Mouse (Mus musculus) stomach, embryonic 16.5 days (tissue): ENCODE measurements around the gene Dnah17. TPM values are rescaled to one million over a fixed set of nuclear protein-coding genes. Genes with fewer than 3 reads are reported as not detected.
A peak's percentile ranks its signal among the peaks of the same experiment; 100 is the strongest.

Source experiments
- ATAC-seq: fragments of 200-750 bp; cut with Nextera tagmentation; 2 replicates; pipeline ENCODE4 v1.8.0; 2017; ENCODE audit warnings: moderate number of reproducible peaks, moderate TSS enrichment; ENCODE audit not compliant: insufficient read depth, low FRiP score
- H3K27ac ChIP-seq: fragments of 300-500 bp; sonication (generic); 2 replicates; pipeline ENCODE4 v1.5.1; 2014; ENCODE audit warnings: low read length
- H3K27me3 ChIP-seq: fragments of 300-500 bp; sonication (generic); 2 replicates; pipeline ENCODE4 v1.6.1; 2014; ENCODE audit warnings: low read length, control low read depth, mixed read lengths; ENCODE audit not compliant: control insufficient read depth, insufficient read depth
- H3K36me3 ChIP-seq: fragments of 300-500 bp; sonication (generic); 2 replicates; pipeline ENCODE4 v1.6.1; 2014; ENCODE audit warnings: low read length; ENCODE audit not compliant: control insufficient read depth, insufficient read depth
- H3K4me1 ChIP-seq: fragments of 300-500 bp; sonication (generic); 2 replicates; pipeline ENCODE4 v1.6.1; 2014; ENCODE audit warnings: low read length, control low read depth, mixed read lengths; ENCODE audit not compliant: control insufficient read depth, insufficient read depth
- H3K4me2 ChIP-seq: fragments of 300-500 bp; sonication (generic); 2 replicates; pipeline ENCODE4 v1.6.1; 2014; ENCODE audit warnings: low read depth, low read length, mixed read lengths
- H3K4me3 ChIP-seq: fragments of 300-500 bp; sonication (generic); replicated peaks from 2 replicates; pipeline ENCODE4 v1.5.1; 2014; ENCODE audit warnings: mild to moderate bottlenecking, low read length
- H3K9ac ChIP-seq: fragments of 300-500 bp; sonication (generic); 2 replicates; pipeline ENCODE4 v1.6.1; 2014; ENCODE audit warnings: low read length
- H3K9me3 ChIP-seq: fragments of 300-500 bp; sonication (generic); replicated peaks from 2 replicates; pipeline ENCODE4 v1.6.1; 2016; ENCODE audit warnings: low read length, control low read depth; ENCODE audit not compliant: control insufficient read depth
- WGBS: fragments of 180-500 bp; shearing (Covaris S2); extraction: QIAGEN DNeasy Blood & Tissue Kit; methylation state at CpG from one replicate; pipeline ENCODE4 v1.1.7; 2014; 5-methylcytosine and 5-hydroxymethylcytosine counted together
- polyA plus RNA-seq: library from polyadenylated mRNA; unstranded; fragments of >200 nt; fragmentation: Nextera tagmentation; extraction: Ambion mirVana; gene quantifications from 2 replicates; pipeline ENCODE4 v1.2.1, GENCODE M21; 2015

Gene Dnah17
- polyA plus RNA-seq, 1 experiment from 2014 or later = 0.13 TPM

GRCm38 (mm10) chr11:118136172-118136632, 5.8 kb upstream of the Dnah17 start:
- Histone ChIP-seq H3K4me3 (no peak overlapping the region), H3K27me3 (no peaks in the 10 kb centered on the region), H3K36me3 (no peaks in the 10 kb centered on the region), H3K9ac (no peak overlapping the region), H3K4me2 (no peak overlapping the region), H3K27ac (no peak overlapping the region), H3K4me1 (0 out of 2 replicates have a peak, but pooled peaks cover 6% of the 10 kb centered on the region), H3K9me3 (no peaks in the 10 kb centered on the region)
- 50% methylated on average over 5 of the region's 5 CpGs for WGBS
- no peak for ATAC-seq

- H3K4me3 ChIP-seq = no peak overlapping the region
- H3K4me1 ChIP-seq = 0 out of 2 replicates have a peak, but pooled peaks cover 6% of the 10 kb centered on the region
- H3K36me3 ChIP-seq = no peaks in the 10 kb centered on the region
- ATAC-seq = no peak
- H3K27ac ChIP-seq = no peak overlapping the region
- H3K27me3 ChIP-seq = no peaks in the 10 kb centered on the region
- WGBS = 34% methylated on average over 6 of the region's 6 CpGs
- H3K9ac ChIP-seq = no peak overlapping the region
- no peak overlapping the region for H3K4me2 ChIP-seq
- H3K9me3 ChIP-seq = no peaks in the 10 kb centered on the region
These were observed 4.8 kb upstream of the Dnah17 start for GRCm38 (mm10) chr11:118135271-118135670.

GRCm38 (mm10) chr11:118133752-118134169, 3.3 kb upstream of the Dnah17 start:
- WGBS = 38% methylated on average over 4 of the region's 4 CpGs
- 0 out of 2 replicates have a peak overlapping the region, but pooled peaks have one; percentile 26 for H3K27ac ChIP-seq

GRCm38 (mm10) chr11:118133133-118133751, 2.8 kb upstream of the Dnah17 start:
- H3K27me3 ChIP-seq = no peaks in the 10 kb centered on the region
- no peaks in the 10 kb centered on the region for H3K9me3 ChIP-seq
- no peaks in the 10 kb centered on the region for H3K36me3 ChIP-seq
- H3K9ac ChIP-seq = no peak overlapping the region
- peak overlapping the region; percentile 33; the same call in 1 of the 2 replicates for H3K27ac ChIP-seq
- peak; percentile 19; the same call in 1 of the 2 replicates for ATAC-seq
- H3K4me1 ChIP-seq = 0 out of 2 replicates have a peak, but pooled peaks cover 6% of the 10 kb centered on the region
- no peak overlapping the region for H3K4me3 ChIP-seq
- no peak overlapping the region for H3K4me2 ChIP-seq
- WGBS = 57% methylated on average over 9 of the region's 9 CpGs

More at GRCm38 (mm10) chr11:118133752-118134169, 3.3 kb upstream of the Dnah17 start:
- H3K4me3 ChIP-seq = no peak overlapping the region
- no peaks in the 10 kb centered on the region for H3K9me3 ChIP-seq
- 0 out of 2 replicates have a peak, but pooled peaks cover 6% of the 10 kb centered on the region for H3K4me1 ChIP-seq
- no peaks in the 10 kb centered on the region for H3K27me3 ChIP-seq
- no peaks in the 10 kb centered on the region for H3K36me3 ChIP-seq
- H3K4me2 ChIP-seq = no peak overlapping the region
- peak; percentile 63 for ATAC-seq
- no peak overlapping the region for H3K9ac ChIP-seq

GRCm38 (mm10) chr11:118132136-118132535, 1.7 kb upstream of the Dnah17 start:
- WGBS = 77% methylated on average over 8 of the region's 8 CpGs
- no peak overlapping the region for H3K4me2 ChIP-seq
- no peaks in the 10 kb centered on the region for H3K36me3 ChIP-seq
- H3K9me3 ChIP-seq = no peaks in the 10 kb centered on the region
- no peak overlapping the region for H3K4me3 ChIP-seq
- ATAC-seq = no peak
- H3K9ac ChIP-seq = no peak overlapping the region
- H3K27me3 ChIP-seq = no peaks in the 10 kb centered on the region
- H3K27ac ChIP-seq = no peak overlapping the region
- 0 out of 2 replicates have a peak, but pooled peaks cover 6% of the 10 kb centered on the region for H3K4me1 ChIP-seq

- Histone ChIP-seq H3K9me3 (no peaks in the 10 kb centered on the region), H3K4me1 (0 out of 2 replicates have a peak, but pooled peaks cover 6% of the 10 kb centered on the region), H3K27ac (no peak overlapping the region), H3K4me3 (no peak overlapping the region), H3K4me2 (no peak overlapping the region), H3K27me3 (no peaks in the 10 kb centered on the region), H3K9ac (no peak overlapping the region), H3K36me3 (no peaks in the 10 kb centered on the region)
- WGBS = 95% methylated on average over 2 of the region's 2 CpGs
- ATAC-seq = no peak
These were observed 622 bp downstream of the Dnah17 start for GRCm38 (mm10) chr11:118129812-118130211.

- ATAC-seq = no peak
- H3K36me3 ChIP-seq = no peaks in the 10 kb centered on the region
- no peaks in the 10 kb centered on the region for H3K27me3 ChIP-seq
- H3K4me1 ChIP-seq = no peaks in the 10 kb centered on the region
- 76% methylated on average over 11 of the region's 11 CpGs for whole genome bisulfite sequencing
- H3K27ac ChIP-seq = no peak overlapping the region
- no peak overlapping the region for H3K4me3 ChIP-seq
- H3K9me3 ChIP-seq = no peaks in the 10 kb centered on the region
- no peak overlapping the region for H3K9ac ChIP-seq
- H3K4me2 ChIP-seq = no peak overlapping the region
These were observed 8.8 kb downstream of the Dnah17 start for GRCm38 (mm10) chr11:118121592-118121991.

- Histone ChIP-seq H3K4me1 (no peaks in the 10 kb centered on the region), H3K27ac (no peak overlapping the region), H3K27me3 (no peaks in the 10 kb centered on the region), H3K9ac (no peak overlapping the region), H3K9me3 (no peaks in the 10 kb centered on the region), H3K36me3 (no peaks in the 10 kb centered on the region), H3K4me2 (no peak overlapping the region), H3K4me3 (no peak overlapping the region)
- ATAC-seq = no peak
- 63% methylated on average over 8 of the region's 8 CpGs for WGBS
These were observed 11.7 kb downstream of the Dnah17 start for GRCm38 (mm10) chr11:118118777-118119176.

- no peaks in the 10 kb centered on the region for H3K36me3 ChIP-seq
- no peaks in the 10 kb centered on the region for H3K9me3 ChIP-seq
- ATAC-seq = no peak
- no peak overlapping the region for H3K9ac ChIP-seq
- 54% methylated on average over 8 of the region's 8 CpGs for WGBS
- no peaks in the 10 kb centered on the region for H3K27me3 ChIP-seq
- no peak overlapping the region for H3K27ac ChIP-seq
- no peak overlapping the region for H3K4me3 ChIP-seq
- H3K4me2 ChIP-seq = no peak overlapping the region
- no peaks in the 10 kb centered on the region for H3K4me1 ChIP-seq
These were observed 15.8 kb downstream of the Dnah17 start for GRCm38 (mm10) chr11:118114581-118115110.
